Mouse (Mus musculus) spleen, adult 2 months (tissue): Measurements from ENCODE around the gene Nfat5. TPM values are rescaled to one million over a fixed set of nuclear protein-coding genes. Genes with fewer than 3 reads are reported as not detected.

Experiments used
- DNase-seq, 2 experiments: peaks; one replicate each; pipeline versions ENCODE4 v3.0.0 to v3.0.0-alpha.2; 2012 to 2021; ENCODE audit warnings: low spot score in 2 of 2, low read depth in 1 of 2
- H3K27ac ChIP-seq: fragments of 200-500 bp; 2 replicates; pipeline ENCODE4 v1.5.1; 2012; ENCODE audit warnings: low read length, inconsistent platforms; ENCODE audit not compliant: insufficient read depth
- H3K27me3 ChIP-seq: fragments of 200-500 bp; 2 replicates; pipeline ENCODE4 v1.6.1; 2012; ENCODE audit warnings: mild to moderate bottlenecking, moderate library complexity, low read length, inconsistent platforms; ENCODE audit not compliant: control insufficient read depth, insufficient read depth
- H3K36me3 ChIP-seq: fragments of 200-500 bp; 2 replicates; pipeline ENCODE4 v1.6.1; 2012; ENCODE audit warnings: mild to moderate bottlenecking, low read length, inconsistent platforms; ENCODE audit not compliant: control insufficient read depth, insufficient read depth
- H3K4me1 ChIP-seq: fragments of 200-500 bp; 2 replicates; pipeline ENCODE4 v1.6.1; 2011; ENCODE audit warnings: inconsistent platforms; ENCODE audit not compliant: control insufficient read depth, insufficient read depth, insufficient read length
- H3K4me3 ChIP-seq: fragments of 200-500 bp; 2 replicates; pipeline ENCODE4 v1.5.1; 2011; ENCODE audit warnings: mild to moderate bottlenecking, inconsistent platforms; ENCODE audit not compliant: insufficient read depth, insufficient read length; ENCODE audit errors: extremely low read depth
- CTCF ChIP-seq: fragments of 200-500 bp; IDR thresholded peaks from 2 replicates; pipeline ENCODE4 v1.5.1; 2011; ENCODE audit warnings: mild to moderate bottlenecking, inconsistent platforms; ENCODE audit not compliant: insufficient read depth, insufficient read length, insufficient replicate concordance; ENCODE audit errors: extremely low read depth
- POLR2A ChIP-seq: fragments of 200-500 bp; IDR thresholded peaks from 2 replicates; pipeline ENCODE4 v1.6.1; 2011; ENCODE audit warnings: low read depth, low read length, inconsistent platforms
- WGBS: fragments of 180-500 bp; shearing (Covaris S2); methylation state at CpG from one replicate; pipeline ENCODE4 v1.1.7; 2018; 5-methylcytosine and 5-hydroxymethylcytosine counted together
- polyA plus RNA-seq: library from polyadenylated mRNA; depleted of rRNA; stranded (reverse); fragments of >200 nt; gene quantifications from 2 replicates; pipeline ENCODE4 v1.2.3, GENCODE M21; 2012

The Nfat5 gene
- polyA plus RNA-seq, 1 experiment = 14.4 TPM

GRCm38 (mm10) chr8:107329595-107329994, 36.3 kb downstream of the Nfat5 start:
- H3K4me1 ChIP-seq = no peaks in the 10 kb centered on the region
- TF ChIP-seq CTCF (no peak), POLR2A (no peak)
- H3K4me3 ChIP-seq = no peak overlapping the region
- H3K27ac ChIP-seq = no peak overlapping the region
- no peaks in the 10 kb centered on the region for H3K36me3 ChIP-seq
- no peak for DNase-seq
- no peaks in the 10 kb centered on the region for H3K27me3 ChIP-seq
- 75% methylated on average over 1 of the region's 1 CpGs for WGBS

GRCm38 (mm10) chr8:107336480-107336879, 43.2 kb downstream of the Nfat5 start:
- TF ChIP-seq CTCF (no peak), POLR2A (no peak)
- no peaks in the 10 kb centered on the region for H3K4me1 ChIP-seq
- no peak overlapping the region for H3K27ac ChIP-seq
- no peaks in the 10 kb centered on the region for H3K27me3 ChIP-seq
- no peak overlapping the region for H3K4me3 ChIP-seq
- 68% methylated on average over 1 of the region's 1 CpGs for WGBS
- H3K36me3 ChIP-seq = peaks cover 2% of the 10 kb centered on the region
- DNase-seq = no peak

- no peak for DNase-seq
- H3K4me1 ChIP-seq = no peaks in the 10 kb centered on the region
- peaks cover 39% of the 10 kb centered on the region for H3K36me3 ChIP-seq
- no peak overlapping the region for H3K27ac ChIP-seq
- WGBS = 82% methylated on average over 4 of the region's 4 CpGs
- no peaks in the 10 kb centered on the region for H3K27me3 ChIP-seq
- no peak overlapping the region for H3K4me3 ChIP-seq
- no peak for TF ChIP-seq CTCF
- no peak for TF ChIP-seq POLR2A
Measured at GRCm38 (mm10) chr8:107370311-107370710, 77.0 kb downstream of the Nfat5 start.

- no peak overlapping the region for H3K4me3 ChIP-seq
- H3K27me3 ChIP-seq = no peaks in the 10 kb centered on the region
- H3K4me1 ChIP-seq = no peaks in the 10 kb centered on the region
- TF ChIP-seq CTCF = no peak
- TF ChIP-seq POLR2A = no peak
- DNase-seq = no peak
- H3K36me3 ChIP-seq = peaks cover 6% of the 10 kb centered on the region
- H3K27ac ChIP-seq = no peak overlapping the region
- WGBS = 93% methylated on average over 3 of the region's 3 CpGs
Measured at GRCm38 (mm10) chr8:107377346-107377745, 84.1 kb downstream of the Nfat5 start.

DNA sequence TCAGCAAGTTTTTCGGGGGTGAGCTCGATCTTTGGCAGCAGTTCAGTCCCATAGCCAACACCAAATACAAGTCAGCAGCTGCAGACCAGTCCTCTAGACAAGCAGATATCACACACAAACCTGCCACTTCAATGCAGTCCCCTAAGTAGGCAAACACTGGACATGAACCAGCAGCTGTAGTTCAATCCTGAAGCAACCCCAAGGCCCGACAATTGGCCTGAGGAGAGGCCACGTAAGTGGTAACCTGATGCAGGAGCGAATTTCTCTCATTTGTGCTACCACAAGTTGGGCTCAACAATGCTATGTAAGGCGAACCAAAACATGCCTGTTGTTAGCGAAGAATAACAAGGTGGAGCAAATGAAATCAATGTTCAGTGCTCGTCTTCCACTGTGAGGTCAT, 87.5 kb downstream of the Nfat5 start:
- no peaks in the 10 kb centered on the region for H3K4me1 ChIP-seq
- no peak overlapping the region for H3K27ac ChIP-seq
- 97% methylated on average over 8 of the region's 8 CpGs for WGBS
- no peaks in the 10 kb centered on the region for H3K27me3 ChIP-seq
- TF ChIP-seq CTCF (no peak), POLR2A (no peak)
- peaks cover 4% of the 10 kb centered on the region for H3K36me3 ChIP-seq
- no peak overlapping the region for H3K4me3 ChIP-seq
- no peak for DNase-seq

- WGBS = 90% methylated on average over 4 of the region's 4 CpGs
- Histone ChIP-seq H3K27ac (no peak overlapping the region), H3K36me3 (peaks cover 4% of the 10 kb centered on the region; the same call in 1 of the 2 replicates), H3K4me1 (no peaks in the 10 kb centered on the region), H3K4me3 (no peak overlapping the region), H3K27me3 (no peaks in the 10 kb centered on the region)
- DNase-seq = no peak
- TF ChIP-seq CTCF (no peak), POLR2A (no peak)
Measured at GRCm38 (mm10) chr8:107381666-107382065, 88.4 kb downstream of the Nfat5 start.

DNA sequence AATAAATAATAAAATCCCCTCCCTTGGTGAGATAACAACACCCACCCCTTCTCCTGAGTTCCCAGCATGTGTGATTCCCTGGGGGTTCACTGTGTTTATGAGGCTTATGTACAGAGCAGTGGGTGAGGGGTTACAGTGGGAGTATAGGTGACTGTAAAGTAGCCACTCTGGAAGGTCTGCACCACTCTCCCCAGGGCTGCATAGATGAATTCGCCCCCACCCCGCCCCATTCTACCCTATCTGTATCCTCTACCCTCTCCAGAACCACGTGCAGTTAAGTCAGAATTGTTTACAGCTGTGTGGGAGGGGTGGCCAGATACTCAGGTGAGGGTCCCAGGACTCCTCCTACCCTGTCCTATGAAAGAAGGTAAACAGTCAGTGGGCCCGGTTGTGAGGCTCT, 89.6 kb downstream of the Nfat5 start:
- peaks cover 3% of the 10 kb centered on the region; the same call in 1 of the 2 replicates for H3K36me3 ChIP-seq
- WGBS = 79% methylated on average over 4 of the region's 4 CpGs
- H3K27me3 ChIP-seq = no peaks in the 10 kb centered on the region
- H3K4me1 ChIP-seq = no peaks in the 10 kb centered on the region
- no peak for DNase-seq
- TF ChIP-seq CTCF = no peak
- TF ChIP-seq POLR2A = no peak
- no peak overlapping the region for H3K4me3 ChIP-seq
- H3K27ac ChIP-seq = no peak overlapping the region
